ENCODE assay signal across 8 mouse cellular contexts in genomic region chr14:32201791-32202451, GRCm38 (mm10). TPM values are rescaled to one million over a fixed set of nuclear protein-coding genes. Genes with fewer than 3 reads are reported as not detected.
DNase-seq lines count a peak whose midpoint lies in the region; ATAC-seq and TF ChIP-seq lines count a peak whose summit lies in the region.

Gene Timm23, minus strand, starts transcription at chr14:32201898.
Gene Parg, plus strand, starts transcription at chr14:32201949.

- ATAC-seq in embryonic facial prominence, embryonic 13.5 days (ENCODE audit: insufficient number of reproducible peaks, insufficient read depth, low FRiP score, low TSS enrichment, low read depth), result peak; percentile 82
- peak; percentile 94 for ATAC-seq in limb, embryonic 14.5 days (ENCODE audit: low FRiP score, low read depth)
- ATAC-seq in midbrain, postnatal 0 days (ENCODE audit: low FRiP score), result peak; percentile 90

- no peak for TF ChIP-seq POLR2A in limb, embryonic 14.5 days (IDR thresholded peaks at IDR 0.05; ENCODE audit: borderline replicate concordance, extremely low read depth, insufficient read depth, insufficient read length)

- H3K9me3 ChIP-seq in embryonic facial prominence, embryonic 13.5 days, result no peaks in the 10 kb centered on the region
- H3K9me3 ChIP-seq in limb, embryonic 14.5 days (ENCODE audit: control insufficient read depth, low read length), result no peaks in the 10 kb centered on the region
- no peaks in the 10 kb centered on the region for H3K9me3 ChIP-seq in midbrain, postnatal 0 days (ENCODE audit: low read length)

- no peak for TF ChIP-seq CTCF in midbrain, postnatal 0 days (IDR thresholded peaks at IDR 0.05)

- DNase-seq in 3134 (ENCODE audit: extremely low read depth, insufficient read length, low spot score), result peak; percentile 83
- peak; percentile 93 for DNase-seq in adrenal gland, postnatal 36 days
- peak; percentile 89 for DNase-seq in heart, adult 8-10 months (ENCODE audit: low spot score)
- DNase-seq in kidney, adult 9 months, result peak; percentile 89
- peak; percentile 87 for DNase-seq in limb, embryonic 14.5 days (ENCODE audit: low spot score)
- peak; percentile 91 for DNase-seq in midbrain, postnatal 0 days (ENCODE audit: low spot score)
- peak; percentile 70 to 82 for DNase-seq in spleen, postnatal 14 days (ENCODE audit: low spot score in 2 of 2)

- peaks cover 20% of the 10 kb centered on the region for H3K4me1 ChIP-seq in embryonic facial prominence, embryonic 13.5 days
- H3K4me1 ChIP-seq in limb, embryonic 14.5 days (ENCODE audit: control insufficient read depth, insufficient read depth, low read length), result peaks cover 17% of the 10 kb centered on the region
- H3K4me1 ChIP-seq in midbrain, postnatal 0 days (ENCODE audit: insufficient read depth, low read length), result peaks cover 18% of the 10 kb centered on the region; the same call in 1 of the 2 replicates

- WGBS in embryonic facial prominence, embryonic 13.5 days, result under 1% methylated on average over 75 of the region's 77 CpGs
- under 1% methylated on average over 59 of the region's 77 CpGs for WGBS in limb, embryonic 14.5 days
- WGBS in midbrain, postnatal 0 days, result under 1% methylated on average over 75 of the region's 77 CpGs

- H3K27ac ChIP-seq in embryonic facial prominence, embryonic 13.5 days, result peak within 1 kb of the TSS; percentile 76
- H3K27ac ChIP-seq in limb, embryonic 14.5 days (replicated peaks; ENCODE audit: low read depth, low read length), result peak within 1 kb of the TSS; percentile 71
- H3K27ac ChIP-seq in midbrain, postnatal 0 days (ENCODE audit: low read depth, low read length), result peak within 1 kb of the TSS; percentile 76

- H3K27me3 ChIP-seq in embryonic facial prominence, embryonic 13.5 days, result no peaks in the 10 kb centered on the region
- no peaks in the 10 kb centered on the region for H3K27me3 ChIP-seq in limb, embryonic 14.5 days (ENCODE audit: control insufficient read depth, insufficient read depth, low read length)
- no peaks in the 10 kb centered on the region for H3K27me3 ChIP-seq in midbrain, postnatal 0 days (ENCODE audit: insufficient read depth, low read length)

- peak within 1 kb of the TSS; percentile 97 for H3K9ac ChIP-seq in embryonic facial prominence, embryonic 13.5 days
- H3K9ac ChIP-seq in limb, embryonic 14.5 days (ENCODE audit: low read depth, low read length, severe bottlenecking), result peak within 1 kb of the TSS; percentile 96
- peak within 1 kb of the TSS; percentile 87 for H3K9ac ChIP-seq in midbrain, postnatal 0 days (replicated peaks; ENCODE audit: low read length, poor library complexity, severe bottlenecking)

- peaks cover 26% of the 10 kb centered on the region for H3K36me3 ChIP-seq in embryonic facial prominence, embryonic 13.5 days
- H3K36me3 ChIP-seq in limb, embryonic 14.5 days (ENCODE audit: control insufficient read depth, insufficient read depth, low read length), result peaks cover 21% of the 10 kb centered on the region
- peaks cover 13% of the 10 kb centered on the region; the same call in 1 of the 2 replicates for H3K36me3 ChIP-seq in midbrain, postnatal 0 days (ENCODE audit: insufficient read depth, low read length)

- H3K4me3 ChIP-seq in embryonic facial prominence, embryonic 13.5 days, result peak within 1 kb of the TSS; percentile 100
- H3K4me3 ChIP-seq in limb, embryonic 14.5 days (replicated peaks; ENCODE audit: low read length), result peak within 1 kb of the TSS; percentile 99
- peak within 1 kb of the TSS; percentile 99 for H3K4me3 ChIP-seq in midbrain, postnatal 0 days (ENCODE audit: low read depth, low read length)

- peak within 1 kb of the TSS; percentile 91 for H3K4me2 ChIP-seq in embryonic facial prominence, embryonic 13.5 days
- peak within 1 kb of the TSS; percentile 80 for H3K4me2 ChIP-seq in limb, embryonic 14.5 days (replicated peaks; ENCODE audit: low read depth, low read length, severe bottlenecking)
- H3K4me2 ChIP-seq in midbrain, postnatal 0 days (ENCODE audit: low read depth, low read length, poor library complexity, severe bottlenecking), result peak within 1 kb of the TSS; percentile 58

RNA-seq across cellular contexts. Expression of gene Timm23, which starts in this region (rescaled TPM):
- total RNA-seq in adrenal gland, postnatal 36 days (2021), result 100 to 1,000 TPM; 119 to 145 TPM
- polyA plus RNA-seq in embryonic facial prominence, embryonic 13.5 days (2015; fragmentation: Nextera tagmentation; extraction: Ambion mirVana), result 226 and 279 TPM in 2 replicates
- 100 to 1,000 TPM; 216 to 235 (median 228) TPM for total RNA-seq in heart, adult 8-10 months (2022)
- polyA plus RNA-seq in limb, embryonic 14.5 days (2012; rRNA removed), result 158 and 183 TPM in 2 replicates
- 301 and 309 TPM in 2 replicates for polyA plus RNA-seq in limb, embryonic 14.5 days (2014; fragmentation: Nextera tagmentation; extraction: Ambion mirVana)
- 107 and 113 TPM in 2 replicates for total RNA-seq in midbrain, postnatal 0 days (2014; rRNA removed)
- polyA plus RNA-seq in midbrain, postnatal 0 days (2015; fragmentation: Nextera tagmentation; extraction: Ambion mirVana), result 242 and 251 TPM in 2 replicates

RNA-seq across cellular contexts. Expression of gene Parg, which starts in this region (rescaled TPM):
- total RNA-seq in adrenal gland, postnatal 36 days (2021), result 10 to 100 TPM; 58.1 to 63.2 TPM
- polyA plus RNA-seq in embryonic facial prominence, embryonic 13.5 days (2015; fragmentation: Nextera tagmentation; extraction: Ambion mirVana), result 46.4 and 48.3 TPM in 2 replicates
- total RNA-seq in heart, adult 8-10 months (2022), result 10 to 100 TPM; 15.4 to 21.4 (median 18.0) TPM
- 19.1 and 19.5 TPM in 2 replicates for polyA plus RNA-seq in limb, embryonic 14.5 days (2012; rRNA removed)
- polyA plus RNA-seq in limb, embryonic 14.5 days (2014; fragmentation: Nextera tagmentation; extraction: Ambion mirVana), result 44.5 and 49.2 TPM in 2 replicates
- 40.7 and 45.9 TPM in 2 replicates for total RNA-seq in midbrain, postnatal 0 days (2014; rRNA removed)
- 24.7 and 25.7 TPM in 2 replicates for polyA plus RNA-seq in midbrain, postnatal 0 days (2015; fragmentation: Nextera tagmentation; extraction: Ambion mirVana)

Comparison
In these comparisons a context has a peak if more than half of its experiments do, and no peak if none do; other contexts are left out.
1. Peak in every context shown above with its lines: DNase-seq, ATAC-seq, H3K4me3 ChIP-seq and H3K27ac ChIP-seq.